Mouse (Mus musculus): Measurements from ENCODE around the gene Lhfpl1. TPM values are rescaled to one million over a fixed set of nuclear protein-coding genes. Genes with fewer than 3 reads are reported as not detected.
A peak's percentile ranks its signal among the peaks of the same experiment; 100 is the strongest.
"Not testable (repeated sequence)": the region's sequence is repeated elsewhere in the genome, so short reads cannot be mapped to it uniquely, and the experiment has no call there.

Gene Lhfpl1
- polyA plus RNA-seq (2015; fragmentation: Nextera tagmentation; extraction: Ambion mirVana): 2.9 and 3.0 TPM in 2 replicates

DNA sequence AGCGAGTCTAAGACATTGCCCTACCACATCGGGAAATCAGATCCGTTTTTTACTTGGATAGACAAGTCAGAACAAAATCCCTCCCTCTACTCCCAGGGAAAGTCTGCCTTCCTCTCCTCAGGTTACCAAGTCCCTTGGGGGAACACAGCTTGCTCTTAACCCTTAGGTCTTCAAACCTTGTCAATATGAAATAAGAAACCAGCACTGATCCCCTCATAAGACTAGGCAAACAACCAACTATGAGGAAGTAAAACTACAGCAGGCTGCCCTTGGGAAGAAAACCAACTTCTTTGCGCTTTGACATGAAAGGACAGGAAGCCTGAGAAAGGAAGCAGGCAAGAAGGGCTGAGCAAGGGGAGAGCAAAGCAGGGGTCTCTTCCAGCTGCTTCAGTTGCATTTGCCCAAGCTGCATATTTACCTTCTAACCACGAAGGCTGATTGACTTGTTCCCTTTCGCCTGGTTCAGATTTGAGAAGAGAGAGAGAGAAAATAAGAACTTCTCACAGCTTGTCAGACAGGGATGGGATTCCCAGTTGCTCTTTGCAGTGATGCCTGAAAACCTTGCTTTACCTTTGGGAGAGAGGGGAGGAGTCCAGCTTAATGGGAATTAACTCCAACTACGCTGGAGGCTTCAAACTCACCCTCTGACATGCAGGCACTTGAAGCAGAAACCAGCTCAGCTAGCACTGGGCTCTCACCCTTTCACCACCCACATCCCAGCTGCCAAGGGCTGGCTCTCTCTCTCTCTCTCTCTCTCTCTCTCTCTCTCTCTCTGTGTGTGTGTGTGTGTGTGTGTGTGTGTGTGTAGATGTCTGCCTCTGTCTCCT is at the start of gene Lhfpl1:
Gene Lhfpl1, minus strand, starts transcription at position 713 of the 827 bp plus-strand sequence.
- ATAC-seq (ENCODE audit: low FRiP score): no peak
- Histone ChIP-seq H3K36me3 (no peaks in the 10 kb centered on the region), H3K9ac (replicated peaks) (no peak within 1 kb of the TSS), H3K4me3 (replicated peaks) (no peak within 1 kb of the TSS), H3K4me1 (no peaks in the 10 kb centered on the region), H3K27me3 (replicated peaks) (no peaks in the 10 kb centered on the region), H3K27ac (replicated peaks) (no peak within 1 kb of the TSS), H3K4me2 (no peak within 1 kb of the TSS), H3K9me3 (replicated peaks) (no peaks in the 10 kb centered on the region)
- 43% methylated on average over 7 of the region's 7 CpGs for WGBS

- ATAC-seq (ENCODE audit: low FRiP score): no peak
- Histone ChIP-seq H3K27ac (replicated peaks) (no peak overlapping the region), H3K36me3 (no peaks in the 10 kb centered on the region), H3K4me2 (no peak overlapping the region), H3K9ac (replicated peaks) (no peak overlapping the region), H3K9me3 (replicated peaks) (no peaks in the 10 kb centered on the region), H3K4me3 (replicated peaks) (no peak overlapping the region), H3K4me1 (no peaks in the 10 kb centered on the region), H3K27me3 (replicated peaks) (no peaks in the 10 kb centered on the region)
- WGBS: 83% methylated on average over 5 of the region's 5 CpGs
Measured at GRCm38 (mm10) chrX:145371839-145372238, 22.9 kb upstream of the Lhfpl1 start.

DNA sequence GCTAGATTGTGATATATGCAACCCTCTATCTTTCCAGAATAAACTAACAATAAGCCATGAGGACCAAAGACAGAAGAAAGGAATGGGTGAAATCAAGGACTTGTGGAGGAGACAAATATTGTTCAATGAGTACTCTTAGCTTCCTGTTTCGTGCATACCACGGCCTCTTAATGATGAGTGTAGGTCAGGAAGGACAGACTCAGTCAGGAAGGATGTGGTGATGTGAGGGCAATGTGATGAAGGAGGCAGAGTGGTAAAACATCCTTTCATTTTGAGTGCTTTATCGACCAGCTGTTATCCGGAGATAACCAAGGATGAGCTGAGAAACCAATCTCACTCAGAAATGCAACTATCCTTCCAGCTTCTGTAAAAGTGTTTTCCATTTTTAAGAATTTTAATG is 13.6 kb upstream of the Lhfpl1 start:
- no peak overlapping the region for H3K4me2 ChIP-seq
- WGBS: 88% methylated on average over 4 of the region's 4 CpGs
- ATAC-seq (ENCODE audit: low FRiP score): no peak

GRCm38 (mm10) chrX:145342402-145342801 is 6.5 kb downstream of the Lhfpl1 start:
- Histone ChIP-seq H3K4me1 (no peaks in the 10 kb centered on the region), H3K9me3 (replicated peaks) (no peaks in the 10 kb centered on the region), H3K27me3 (replicated peaks) (no peaks in the 10 kb centered on the region), H3K4me3 (replicated peaks) (no peak overlapping the region), H3K27ac (replicated peaks) (no peak overlapping the region), H3K36me3 (no peaks in the 10 kb centered on the region), H3K4me2 (no peak overlapping the region), H3K9ac (replicated peaks) (no peak overlapping the region)
- ATAC-seq (ENCODE audit: low FRiP score): no peak
- WGBS: 93% methylated on average over 2 of the region's 2 CpGs

More for the DNA sequence above, 13.6 kb upstream of the Lhfpl1 start:
- no peak overlapping the region for H3K4me3 ChIP-seq (replicated peaks)
- no peaks in the 10 kb centered on the region for H3K27me3 ChIP-seq (replicated peaks)
- no peaks in the 10 kb centered on the region for H3K9me3 ChIP-seq (replicated peaks)
- no peaks in the 10 kb centered on the region for H3K36me3 ChIP-seq
- H3K4me1 ChIP-seq: no peaks in the 10 kb centered on the region
- H3K9ac ChIP-seq (replicated peaks): no peak overlapping the region
- no peak overlapping the region for H3K27ac ChIP-seq (replicated peaks)

DNA sequence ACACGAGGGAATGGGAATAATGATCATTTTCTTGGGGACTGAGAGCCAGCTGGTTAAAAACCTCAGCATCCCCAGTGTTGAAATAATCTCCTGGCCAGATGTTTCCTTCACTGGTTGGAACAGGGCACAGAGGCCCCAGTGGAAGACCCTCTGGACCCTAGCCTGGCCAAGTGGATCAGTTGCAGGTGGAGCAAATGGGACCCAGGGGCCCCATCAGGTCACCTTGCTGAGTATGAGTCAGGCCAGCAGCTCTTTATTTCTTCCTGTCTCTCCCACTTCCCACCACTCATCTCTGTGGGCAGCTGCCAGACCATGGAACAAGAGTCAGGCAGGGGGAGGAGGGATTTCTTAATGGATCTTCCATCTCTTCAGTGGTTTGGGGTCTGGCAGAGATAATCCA is 12.7 kb downstream of the Lhfpl1 start:
- Histone ChIP-seq H3K9me3 (replicated peaks) (no peaks in the 10 kb centered on the region), H3K4me3 (replicated peaks) (no peak overlapping the region), H3K9ac (replicated peaks) (no peak overlapping the region), H3K27ac (replicated peaks) (no peak overlapping the region), H3K4me2 (no peak overlapping the region), H3K4me1 (no peaks in the 10 kb centered on the region), H3K27me3 (replicated peaks) (no peaks in the 10 kb centered on the region), H3K36me3 (no peaks in the 10 kb centered on the region)
- 48% methylated on average over 1 of the region's 1 CpGs for WGBS
- ATAC-seq (ENCODE audit: low FRiP score): no peak

DNA sequence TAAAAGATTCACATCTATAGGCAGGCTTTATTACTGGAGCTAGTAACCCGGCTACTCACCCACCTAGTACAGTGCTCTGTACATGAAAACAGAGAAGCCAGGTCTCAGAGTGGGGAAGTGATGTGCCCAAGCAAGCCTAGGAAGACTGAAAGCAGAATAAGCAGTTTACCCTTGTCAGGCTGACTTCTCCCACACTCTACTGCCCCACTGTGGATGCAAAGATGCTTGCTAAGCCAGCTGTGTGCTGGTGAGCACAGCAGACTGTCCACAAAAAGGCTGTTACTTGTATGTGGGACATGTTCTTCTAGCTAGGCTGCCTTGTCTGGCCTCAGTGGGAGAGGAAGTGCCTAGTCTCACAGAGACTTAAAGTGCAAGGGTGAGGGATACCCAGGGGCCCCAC is 40.3 kb downstream of the Lhfpl1 start:
- H3K4me1 ChIP-seq: no peaks in the 10 kb centered on the region
- H3K36me3 ChIP-seq: no peaks in the 10 kb centered on the region
- H3K4me2 ChIP-seq: no peak overlapping the region
- H3K27ac ChIP-seq (replicated peaks): no peak overlapping the region
- ATAC-seq (ENCODE audit: low FRiP score): no peak
- H3K9ac ChIP-seq (replicated peaks): no peak overlapping the region
- H3K27me3 ChIP-seq (replicated peaks): no peaks in the 10 kb centered on the region
- no peak overlapping the region for H3K4me3 ChIP-seq (replicated peaks)
- no peaks in the 10 kb centered on the region for H3K9me3 ChIP-seq (replicated peaks)
- 89% methylated on average over 1 of the region's 1 CpGs for WGBS

GRCm38 (mm10) chrX:145307174-145307573 is 41.7 kb downstream of the Lhfpl1 start:
- H3K27me3 ChIP-seq (replicated peaks): no peaks in the 10 kb centered on the region
- WGBS: 12% methylated on average over 2 of the region's 2 CpGs
- H3K36me3 ChIP-seq: no peaks in the 10 kb centered on the region
- H3K4me1 ChIP-seq: no peaks in the 10 kb centered on the region
- no peak overlapping the region for H3K9ac ChIP-seq (replicated peaks)
- no peak overlapping the region for H3K4me2 ChIP-seq
- no peaks in the 10 kb centered on the region for H3K9me3 ChIP-seq (replicated peaks)
- no peak overlapping the region for H3K27ac ChIP-seq (replicated peaks)
- ATAC-seq (ENCODE audit: low FRiP score): peak; percentile 47; the same call in 1 of the 2 replicates
- no peak overlapping the region for H3K4me3 ChIP-seq (replicated peaks)

DNA sequence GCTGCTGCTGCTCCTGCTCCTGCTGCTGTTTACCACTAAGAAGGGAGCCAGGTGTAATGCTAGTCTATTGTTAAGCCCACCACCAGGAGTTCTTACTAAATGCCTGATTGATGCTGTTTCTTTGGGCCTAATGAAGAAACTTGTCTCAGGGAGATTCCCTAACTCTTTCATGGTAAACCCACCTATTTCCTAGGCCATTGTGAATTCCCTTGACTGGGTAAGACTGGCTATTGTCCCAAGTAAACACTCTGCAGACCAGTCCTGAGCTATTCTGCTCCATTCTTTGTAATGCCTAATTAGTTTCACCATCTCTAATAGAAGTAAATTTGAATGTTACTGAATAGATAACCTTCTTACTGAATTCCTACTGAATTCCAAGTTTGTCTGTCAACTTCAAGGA is 48.7 kb downstream of the Lhfpl1 start:
- not testable (repeated sequence) for H3K4me2 ChIP-seq; H3K4me1 ChIP-seq; ATAC-seq (ENCODE audit: low FRiP score); H3K27me3 ChIP-seq (replicated peaks); H3K9ac ChIP-seq (replicated peaks); H3K9me3 ChIP-seq (replicated peaks); H3K36me3 ChIP-seq; H3K4me3 ChIP-seq (replicated peaks); H3K27ac ChIP-seq (replicated peaks)

GRCm38 (mm10) chrX:145272209-145272608 is 76.7 kb downstream of the Lhfpl1 start:
- Histone ChIP-seq H3K4me2 (no peak overlapping the region), H3K4me1 (no peaks in the 10 kb centered on the region), H3K27me3 (replicated peaks) (no peaks in the 10 kb centered on the region), H3K9me3 (replicated peaks) (no peaks in the 10 kb centered on the region), H3K36me3 (no peaks in the 10 kb centered on the region), H3K27ac (replicated peaks) (no peak overlapping the region), H3K9ac (replicated peaks) (no peak overlapping the region), H3K4me3 (replicated peaks) (no peak overlapping the region)
- 75% methylated on average over 3 of the region's 3 CpGs for WGBS
- no peak for ATAC-seq (ENCODE audit: low FRiP score)

GRCm38 (mm10) chrX:145271768-145272167 is 77.1 kb downstream of the Lhfpl1 start:
- Histone ChIP-seq H3K27ac (replicated peaks) (no peak overlapping the region), H3K4me2 (no peak overlapping the region), H3K9ac (replicated peaks) (no peak overlapping the region), H3K27me3 (replicated peaks) (no peaks in the 10 kb centered on the region), H3K4me3 (replicated peaks) (no peak overlapping the region), H3K36me3 (no peaks in the 10 kb centered on the region), H3K9me3 (replicated peaks) (no peaks in the 10 kb centered on the region), H3K4me1 (no peaks in the 10 kb centered on the region)
- no peak for ATAC-seq (ENCODE audit: low FRiP score)
- WGBS: 45% methylated on average over 4 of the region's 4 CpGs

- Histone ChIP-seq H3K4me1 (no peaks in the 10 kb centered on the region), H3K4me3 (replicated peaks) (no peak overlapping the region), H3K27ac (replicated peaks) (no peak overlapping the region), H3K36me3 (no peaks in the 10 kb centered on the region), H3K9ac (replicated peaks) (no peak overlapping the region), H3K9me3 (replicated peaks) (no peaks in the 10 kb centered on the region), H3K27me3 (replicated peaks) (no peaks in the 10 kb centered on the region), H3K4me2 (no peak overlapping the region)
- no peak for ATAC-seq (ENCODE audit: low FRiP score)
- 33% methylated on average over 5 of the region's 5 CpGs for WGBS
Measured at GRCm38 (mm10) chrX:145261803-145262202, 87.1 kb downstream of the Lhfpl1 start.
